Mouse (Mus musculus) ES-E14 (cell line): ENCODE measurements at regions not wholly inside any gene's neighbourhood (a gene's known extent, or its start where the extent isn't known, plus 50 kb on each side); places are given as distances from the start of the nearest gene placed in this dataset.

Source experiments
- CHD2 ChIP-seq: IDR thresholded peaks from 2 replicates; pipeline ENCODE4 v1.6.1; 2014; ENCODE audit warnings: mild to moderate bottlenecking, low read depth, low read length, inconsistent platforms
- HCFC1 ChIP-seq: IDR thresholded peaks from 2 replicates; pipeline ENCODE4 v1.6.1; 2012; ENCODE audit warnings: low read length, inconsistent platforms, borderline replicate concordance; ENCODE audit not compliant: insufficient read depth
- MAFK ChIP-seq: IDR thresholded peaks from 2 replicates; pipeline ENCODE4 v1.6.1; 2014; ENCODE audit warnings: mild to moderate bottlenecking, low read depth, low read length, inconsistent platforms; ENCODE audit not compliant: insufficient read depth
- ZC3H11A ChIP-seq: IDR thresholded peaks from 2 replicates; pipeline ENCODE4 v1.6.1; 2012; ENCODE audit warnings: low read depth, mild to moderate bottlenecking, inconsistent platforms, low read length, borderline replicate concordance

- no peak for TF ChIP-seq HCFC1
- no peak for TF ChIP-seq MAFK
- no peak for TF ChIP-seq CHD2
- no peak for TF ChIP-seq ZC3H11A
These were observed 59.0 kb upstream of the Actrt2 start for GRCm38 (mm10) chr4:154726636-154727045.
